Mouse (Mus musculus): Measurements from ENCODE around the gene Creb3l1. TPM values are rescaled to one million over a fixed set of nuclear protein-coding genes. Genes with fewer than 3 reads are reported as not detected.

Creb3l1 gene
- polyA plus RNA-seq, 1 experiment from 2014 or later = 2.1 TPM

- Histone ChIP-seq H3K27me3 (ENCODE audit: control insufficient read depth, insufficient read depth, low read length) (peaks cover 27% of the 10 kb centered on the region), H3K27ac (ENCODE audit: low read depth, low read length) (no peak overlapping the region), H3K36me3 (ENCODE audit: control insufficient read depth, insufficient read depth, low read length) (no peaks in the 10 kb centered on the region), H3K4me1 (ENCODE audit: control insufficient read depth, insufficient read depth, low read length) (peaks cover 14% of the 10 kb centered on the region), H3K9me3 (ENCODE audit: control insufficient read depth, low read length) (no peaks in the 10 kb centered on the region), H3K4me2 (peak overlapping the region; percentile 98), H3K4me3 (ENCODE audit: low read depth, low read length) (peak overlapping the region; percentile 58), H3K9ac (ENCODE audit: low read length) (no peak overlapping the region)
- DNase-seq (ENCODE audit: low spot score, missing footprints) (no peak), ATAC-seq (ENCODE audit: low FRiP score) (no peak)
- 13% methylated on average over 6 of the region's 6 CpGs for WGBS
Measured at GRCm38 (mm10) chr2:92060291-92060690, 36.0 kb upstream of the Creb3l1 start.

- whole genome bisulfite sequencing = under 1% methylated on average over 62 of the region's 63 CpGs
- Histone ChIP-seq H3K9ac (ENCODE audit: low read length) (peak overlapping the region; percentile 58), H3K4me1 (ENCODE audit: control insufficient read depth, insufficient read depth, low read length) (peaks cover 14% of the 10 kb centered on the region), H3K4me2 (peak overlapping the region; percentile 98), H3K27ac (ENCODE audit: low read depth, low read length) (peak overlapping the region; percentile 8; the same call in 1 of the 2 replicates), H3K27me3 (ENCODE audit: control insufficient read depth, insufficient read depth, low read length) (peaks cover 31% of the 10 kb centered on the region), H3K36me3 (ENCODE audit: control insufficient read depth, insufficient read depth, low read length) (no peaks in the 10 kb centered on the region), H3K4me3 (ENCODE audit: low read depth, low read length) (peak overlapping the region; percentile 58), H3K9me3 (ENCODE audit: control insufficient read depth, low read length) (no peaks in the 10 kb centered on the region)
- DNase-seq (ENCODE audit: low spot score, missing footprints) (peak; percentile 96), ATAC-seq (ENCODE audit: low FRiP score) (peak; percentile 77)
Measured at GRCm38 (mm10) chr2:92059481-92060220, 35.3 kb upstream of the Creb3l1 start.

DNA sequence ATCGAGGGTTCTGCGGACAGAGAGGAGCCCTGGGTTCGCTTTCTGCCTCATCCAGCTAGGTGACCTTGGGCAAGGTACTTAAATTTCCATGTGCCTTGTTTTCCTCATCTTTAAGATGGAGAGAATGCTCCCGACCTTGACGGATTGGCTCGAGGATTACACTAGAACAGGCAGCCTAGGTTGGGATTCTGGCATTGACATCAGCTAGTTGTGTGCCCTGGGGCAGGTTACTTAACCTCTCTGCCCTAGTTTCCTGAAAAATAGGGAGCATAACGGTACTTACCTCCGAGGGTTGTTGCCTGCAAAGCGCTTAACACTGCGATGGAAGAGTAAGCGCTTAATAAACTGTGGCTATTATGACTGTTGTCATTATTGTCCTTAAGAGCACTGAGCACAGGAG is 34.6 kb upstream of the Creb3l1 start:
- peak overlapping the region; percentile 58 for H3K4me3 ChIP-seq (ENCODE audit: low read depth, low read length)
- no peak for DNase-seq (ENCODE audit: low spot score, missing footprints)
- peaks cover 14% of the 10 kb centered on the region for H3K4me1 ChIP-seq (ENCODE audit: control insufficient read depth, insufficient read depth, low read length)
- no peak overlapping the region for H3K27ac ChIP-seq (ENCODE audit: low read depth, low read length)
- H3K9ac ChIP-seq (ENCODE audit: low read length) = 0 out of 2 replicates have a peak overlapping the region, but pooled peaks have one; percentile 39
- 3% methylated on average over 11 of the region's 11 CpGs for WGBS
- ATAC-seq (ENCODE audit: low FRiP score) = no peak
- no peaks in the 10 kb centered on the region for H3K36me3 ChIP-seq (ENCODE audit: control insufficient read depth, insufficient read depth, low read length)
- peaks cover 38% of the 10 kb centered on the region for H3K27me3 ChIP-seq (ENCODE audit: control insufficient read depth, insufficient read depth, low read length)
- no peaks in the 10 kb centered on the region for H3K9me3 ChIP-seq (ENCODE audit: control insufficient read depth, low read length)
- peak overlapping the region; percentile 98 for H3K4me2 ChIP-seq

- Histone ChIP-seq H3K27ac (ENCODE audit: low read depth, low read length) (no peak overlapping the region), H3K9me3 (ENCODE audit: control insufficient read depth, low read length) (no peaks in the 10 kb centered on the region), H3K4me3 (ENCODE audit: low read depth, low read length) (peak overlapping the region; percentile 58), H3K4me2 (peak overlapping the region; percentile 98), H3K27me3 (ENCODE audit: control insufficient read depth, insufficient read depth, low read length) (peaks cover 38% of the 10 kb centered on the region), H3K9ac (ENCODE audit: low read length) (0 out of 2 replicates have a peak overlapping the region, but pooled peaks have one; percentile 39), H3K36me3 (ENCODE audit: control insufficient read depth, insufficient read depth, low read length) (no peaks in the 10 kb centered on the region), H3K4me1 (ENCODE audit: control insufficient read depth, insufficient read depth, low read length) (peaks cover 14% of the 10 kb centered on the region)
- ATAC-seq (ENCODE audit: low FRiP score) (peak; percentile 39), DNase-seq (ENCODE audit: low spot score, missing footprints) (peak; percentile 99)
- WGBS = under 1% methylated on average over 29 of the region's 29 CpGs
Measured at GRCm38 (mm10) chr2:92058469-92058868, 34.2 kb upstream of the Creb3l1 start.

DNA sequence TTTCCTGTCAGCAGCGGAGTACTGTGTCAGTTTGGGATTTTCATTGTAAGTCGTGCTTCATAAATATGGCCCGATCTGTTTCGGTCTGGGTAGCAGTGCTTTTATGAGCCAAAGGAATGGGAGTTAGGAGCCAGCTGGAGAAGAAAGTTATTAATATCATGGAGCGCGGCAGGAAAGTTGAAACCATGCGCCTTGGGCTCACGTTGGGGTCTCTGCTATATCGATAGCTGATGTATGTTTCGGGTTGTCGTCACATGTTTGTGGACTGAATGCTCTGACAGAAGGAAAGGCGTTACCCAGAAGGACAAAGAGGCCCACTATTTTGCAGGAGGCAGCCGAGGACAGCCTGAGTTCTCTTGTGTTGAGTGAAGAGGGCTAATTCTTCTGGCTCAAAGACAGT is 32.5 kb upstream of the Creb3l1 start:
- 86% methylated on average over 13 of the region's 13 CpGs for WGBS
- no peak for DNase-seq (ENCODE audit: low spot score, missing footprints)
- Histone ChIP-seq H3K4me2 (no peak overlapping the region), H3K4me3 (ENCODE audit: low read depth, low read length) (no peak overlapping the region), H3K36me3 (ENCODE audit: control insufficient read depth, insufficient read depth, low read length) (no peaks in the 10 kb centered on the region), H3K4me1 (ENCODE audit: control insufficient read depth, insufficient read depth, low read length) (peaks cover 14% of the 10 kb centered on the region), H3K9me3 (ENCODE audit: control insufficient read depth, low read length) (no peaks in the 10 kb centered on the region), H3K9ac (ENCODE audit: low read length) (no peak overlapping the region), H3K27me3 (ENCODE audit: control insufficient read depth, insufficient read depth, low read length) (peaks cover 40% of the 10 kb centered on the region), H3K27ac (ENCODE audit: low read depth, low read length) (no peak overlapping the region)
- ATAC-seq (ENCODE audit: low FRiP score) = no peak

GRCm38 (mm10) chr2:92055831-92056236 is 31.5 kb upstream of the Creb3l1 start:
- WGBS = 2% methylated on average over 14 of the region's 14 CpGs
- Histone ChIP-seq H3K9me3 (ENCODE audit: control insufficient read depth, low read length) (no peaks in the 10 kb centered on the region), H3K9ac (ENCODE audit: low read length) (peak overlapping the region; percentile 57), H3K27me3 (ENCODE audit: control insufficient read depth, insufficient read depth, low read length) (peaks cover 37% of the 10 kb centered on the region), H3K4me2 (peak overlapping the region; percentile 55), H3K4me3 (ENCODE audit: low read depth, low read length) (peak overlapping the region; percentile 21), H3K4me1 (ENCODE audit: control insufficient read depth, insufficient read depth, low read length) (peaks cover 14% of the 10 kb centered on the region), H3K27ac (ENCODE audit: low read depth, low read length) (no peak overlapping the region), H3K36me3 (ENCODE audit: control insufficient read depth, insufficient read depth, low read length) (no peaks in the 10 kb centered on the region)
- peak; percentile 95 for DNase-seq (ENCODE audit: low spot score, missing footprints)
- ATAC-seq (ENCODE audit: low FRiP score) = peak; percentile 47

DNA sequence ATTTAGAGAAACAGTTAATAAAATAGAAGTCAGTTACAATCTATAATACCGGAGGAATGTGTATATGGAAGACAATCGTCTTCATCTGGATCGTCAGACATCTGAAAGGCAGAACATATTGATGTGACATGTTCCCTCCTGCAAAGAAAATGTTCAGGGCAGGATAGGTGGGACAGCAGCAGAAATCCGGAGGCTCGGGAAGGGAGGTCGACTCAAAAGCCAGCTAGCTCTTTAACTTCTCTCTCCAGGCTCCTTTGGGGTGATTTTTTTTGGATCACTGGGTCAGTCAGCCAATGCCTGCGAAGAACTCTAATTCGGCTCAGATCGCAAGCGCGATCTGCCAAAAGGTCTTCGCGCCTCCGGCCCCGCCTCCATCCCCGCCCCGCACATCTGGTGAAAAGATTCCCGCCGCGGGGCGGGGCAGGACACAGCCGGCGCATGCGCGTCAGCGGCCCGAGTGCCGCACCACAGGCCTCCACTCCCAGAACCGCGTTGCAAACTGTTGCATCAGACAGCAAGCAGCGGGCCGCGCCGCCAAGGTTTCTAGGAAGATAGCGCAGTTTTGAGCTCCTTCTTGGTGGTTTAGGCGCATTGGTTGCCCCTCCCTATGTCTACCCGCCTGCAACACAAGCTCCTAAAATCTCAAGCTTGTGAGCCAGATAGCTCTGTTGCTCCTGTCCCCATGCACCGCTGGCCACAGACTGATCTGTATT is 31.0 kb upstream of the Creb3l1 start:
- Histone ChIP-seq H3K9ac (ENCODE audit: low read length) (peak overlapping the region; percentile 57), H3K36me3 (ENCODE audit: control insufficient read depth, insufficient read depth, low read length) (no peaks in the 10 kb centered on the region), H3K4me1 (ENCODE audit: control insufficient read depth, insufficient read depth, low read length) (peaks cover 14% of the 10 kb centered on the region), H3K27ac (ENCODE audit: low read depth, low read length) (no peak overlapping the region), H3K4me3 (ENCODE audit: low read depth, low read length) (peak overlapping the region; percentile 21), H3K9me3 (ENCODE audit: control insufficient read depth, low read length) (no peaks in the 10 kb centered on the region), H3K27me3 (ENCODE audit: control insufficient read depth, insufficient read depth, low read length) (peaks cover 31% of the 10 kb centered on the region), H3K4me2 (peak overlapping the region; percentile 55)
- DNase-seq (ENCODE audit: low spot score, missing footprints) = peak; percentile 98
- 4% methylated on average over 38 of the region's 38 CpGs for WGBS
- peak; percentile 56 for ATAC-seq (ENCODE audit: low FRiP score)

GRCm38 (mm10) chr2:92052754-92053153 is 28.5 kb upstream of the Creb3l1 start:
- H3K9me3 ChIP-seq (ENCODE audit: control insufficient read depth, low read length) = no peaks in the 10 kb centered on the region
- no peak overlapping the region for H3K9ac ChIP-seq (ENCODE audit: low read length)
- H3K4me3 ChIP-seq (ENCODE audit: low read depth, low read length) = no peak overlapping the region
- no peak for DNase-seq (ENCODE audit: low spot score, missing footprints)
- no peaks in the 10 kb centered on the region for H3K36me3 ChIP-seq (ENCODE audit: control insufficient read depth, insufficient read depth, low read length)
- ATAC-seq (ENCODE audit: low FRiP score) = no peak
- H3K27me3 ChIP-seq (ENCODE audit: control insufficient read depth, insufficient read depth, low read length) = peaks cover 19% of the 10 kb centered on the region
- H3K27ac ChIP-seq (ENCODE audit: low read depth, low read length) = no peak overlapping the region
- no peak overlapping the region for H3K4me2 ChIP-seq
- WGBS = 47% methylated on average over 2 of the region's 2 CpGs
- H3K4me1 ChIP-seq (ENCODE audit: control insufficient read depth, insufficient read depth, low read length) = peaks cover 6% of the 10 kb centered on the region; the same call in 1 of the 2 replicates

DNA sequence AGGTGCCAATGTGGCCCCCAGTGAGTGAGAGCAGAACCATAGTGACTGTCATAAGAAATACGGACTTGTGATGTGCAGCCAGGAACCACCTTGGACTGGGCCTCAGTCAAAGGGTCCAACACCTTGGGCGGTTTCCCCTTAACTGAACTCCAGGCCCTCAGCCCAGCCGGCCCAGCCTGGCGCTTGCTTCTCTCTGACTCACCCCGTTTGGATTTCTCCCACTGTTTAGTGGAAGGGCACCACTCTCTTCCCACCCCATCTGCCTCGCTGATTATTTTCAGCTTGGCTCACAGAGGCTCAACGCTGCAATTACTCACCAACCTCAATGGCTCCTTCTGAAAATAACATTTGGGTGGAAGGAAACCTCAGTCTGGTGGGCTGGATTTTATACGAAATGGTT is 27.9 kb upstream of the Creb3l1 start:
- H3K9me3 ChIP-seq (ENCODE audit: control insufficient read depth, low read length) = no peaks in the 10 kb centered on the region
- H3K27ac ChIP-seq (ENCODE audit: low read depth, low read length) = no peak overlapping the region
- H3K9ac ChIP-seq (ENCODE audit: low read length) = no peak overlapping the region
- no peak overlapping the region for H3K4me2 ChIP-seq
- DNase-seq (ENCODE audit: low spot score, missing footprints) (no peak), ATAC-seq (ENCODE audit: low FRiP score) (no peak)
- H3K27me3 ChIP-seq (ENCODE audit: control insufficient read depth, insufficient read depth, low read length) = peaks cover 15% of the 10 kb centered on the region
- H3K36me3 ChIP-seq (ENCODE audit: control insufficient read depth, insufficient read depth, low read length) = no peaks in the 10 kb centered on the region
- WGBS = 84% methylated on average over 8 of the region's 8 CpGs
- no peak overlapping the region for H3K4me3 ChIP-seq (ENCODE audit: low read depth, low read length)
- peaks cover 6% of the 10 kb centered on the region; the same call in 1 of the 2 replicates for H3K4me1 ChIP-seq (ENCODE audit: control insufficient read depth, insufficient read depth, low read length)

All from midbrain, embryonic 11.5 days (tissue).